Mouse (Mus musculus): Measurements from ENCODE around the gene Gbf1.
A peak's percentile ranks its signal among the peaks of the same experiment; 100 is the strongest.
"Not testable (repeated sequence)": the region's sequence is repeated elsewhere in the genome, so short reads cannot be mapped to it uniquely, and the experiment has no call there.

Gbf1 gene

GRCm38 (mm10) chr19:46147511-46148371, 4.6 kb upstream of the Gbf1 start, which contains the start of gene Pitx3:
Pitx3 (minus strand) TSS chr19:46148326.
- peak; percentile 31 to 35 for DNase-seq

GRCm38 (mm10) chr19:46148372-46148760, 3.9 kb upstream of the Gbf1 start:
- peak in 1 of 2 experiments; percentile 52 for DNase-seq

DNA sequence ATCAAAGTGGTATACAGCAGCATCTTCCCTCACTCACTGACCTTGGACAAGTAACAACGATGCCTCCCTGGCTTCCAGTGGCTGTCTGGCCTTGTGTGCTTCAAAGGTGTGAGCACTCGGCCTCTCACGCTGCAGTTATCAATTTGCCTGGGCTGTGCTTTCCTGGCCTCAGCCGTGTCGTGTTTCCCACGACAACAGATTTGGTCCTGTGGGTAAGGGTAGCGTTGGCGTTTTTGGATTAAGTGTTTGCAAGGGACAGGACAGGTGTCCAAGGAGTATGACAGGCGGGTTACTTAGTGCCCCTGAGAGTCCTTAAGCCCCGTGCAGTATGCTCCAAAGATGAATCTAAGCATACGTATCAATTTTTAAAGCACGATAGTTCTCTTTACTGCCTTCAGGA, 3.2 kb upstream of the Gbf1 start:
- no peak for DNase-seq

GRCm38 (mm10) chr19:46165950-46166349, 13.6 kb downstream of the Gbf1 start:
- no peak for DNase-seq

DNA sequence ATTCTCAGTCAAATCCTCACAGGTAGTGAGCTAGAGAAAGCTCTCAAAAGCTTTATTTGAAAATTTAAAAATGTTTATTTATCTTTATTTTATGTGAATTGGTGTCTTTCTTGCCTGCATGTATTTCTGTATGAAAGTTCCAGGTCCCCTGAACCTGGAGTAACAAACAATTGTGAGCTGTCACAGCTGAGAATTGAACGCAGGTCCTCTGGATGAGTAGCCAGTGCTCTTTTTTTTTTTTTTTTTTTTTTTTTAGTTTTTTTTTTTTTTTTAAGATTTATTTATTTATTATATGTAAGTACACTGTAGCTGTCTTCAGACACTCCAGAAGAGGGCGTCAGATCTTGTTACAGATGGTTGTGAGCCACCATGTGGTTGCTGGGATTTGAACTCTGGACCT, 14.9 kb downstream of the Gbf1 start:
- DNase-seq: not testable (repeated sequence)

- DNase-seq: no peak
These were observed 17.1 kb downstream of the Gbf1 start for GRCm38 (mm10) chr19:46169396-46169795.

GRCm38 (mm10) chr19:46169913-46170312, 17.6 kb downstream of the Gbf1 start:
- DNase-seq: no peak

DNA sequence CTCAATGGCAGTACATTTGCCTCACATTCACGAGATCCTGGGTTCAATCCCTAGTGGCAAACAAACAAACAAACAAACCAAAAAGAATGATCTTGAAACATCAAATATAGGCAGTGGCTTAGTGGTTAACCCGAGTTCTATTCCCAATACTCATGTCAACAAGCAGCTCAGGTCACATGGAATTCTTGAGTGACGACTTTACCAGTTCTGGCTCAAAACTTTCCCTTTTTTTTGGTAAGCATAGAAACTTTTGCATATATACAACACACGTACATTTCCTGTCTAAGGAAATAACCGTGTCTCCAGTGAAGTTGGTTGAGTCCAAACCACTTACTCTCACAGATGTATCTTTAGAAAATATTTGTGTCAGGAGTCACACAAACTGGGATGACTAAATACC, 20.2 kb downstream of the Gbf1 start:
- no peak for DNase-seq

DNA sequence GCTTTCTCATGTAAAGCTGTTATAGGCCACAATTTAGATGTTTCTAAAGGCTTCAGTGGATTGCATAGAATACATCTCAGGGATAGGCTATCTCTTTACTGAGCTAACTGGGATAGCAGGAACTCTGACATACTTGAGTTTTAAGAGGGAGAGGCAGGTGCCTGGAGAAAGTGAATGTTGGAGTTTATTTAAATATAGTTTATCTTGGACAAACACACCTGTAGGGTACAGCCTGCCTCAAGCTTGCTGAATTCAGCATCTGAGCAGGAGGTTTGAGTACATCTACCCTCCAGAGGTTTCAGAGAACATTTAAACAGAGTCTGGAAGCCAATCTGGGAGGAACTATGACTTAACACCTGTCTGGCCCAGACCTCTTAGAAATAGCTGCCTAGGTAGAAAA, 22.9 kb downstream of the Gbf1 start:
- DNase-seq: no peak

- no peak for DNase-seq
These were observed 24.7 kb downstream of the Gbf1 start for GRCm38 (mm10) chr19:46177046-46177445.

GRCm38 (mm10) chr19:46180274-46180673, 28.0 kb downstream of the Gbf1 start:
- DNase-seq: no peak

DNA sequence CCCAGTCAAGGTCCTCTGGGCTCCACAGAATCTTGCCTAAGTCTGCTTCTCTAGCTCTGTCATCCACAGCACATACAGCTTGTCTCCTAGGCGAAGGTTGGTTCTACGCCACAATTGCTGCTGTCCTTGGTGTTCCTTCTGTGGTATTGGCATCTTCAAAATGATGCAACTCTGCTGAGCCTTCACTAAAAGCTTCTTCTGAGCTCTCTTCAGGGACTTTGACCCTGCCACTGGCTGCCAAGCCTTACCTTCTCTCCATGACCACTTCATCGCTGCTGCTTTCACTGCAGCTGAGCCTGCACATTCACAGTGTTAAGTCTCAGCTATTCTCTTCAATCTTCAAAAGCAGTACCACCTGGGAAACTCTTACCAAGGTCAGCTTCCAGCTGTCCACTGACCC, 29.9 kb downstream of the Gbf1 start:
- DNase-seq: no peak

GRCm38 (mm10) chr19:46186611-46187010, 34.3 kb downstream of the Gbf1 start:
- no peak for DNase-seq

DNA sequence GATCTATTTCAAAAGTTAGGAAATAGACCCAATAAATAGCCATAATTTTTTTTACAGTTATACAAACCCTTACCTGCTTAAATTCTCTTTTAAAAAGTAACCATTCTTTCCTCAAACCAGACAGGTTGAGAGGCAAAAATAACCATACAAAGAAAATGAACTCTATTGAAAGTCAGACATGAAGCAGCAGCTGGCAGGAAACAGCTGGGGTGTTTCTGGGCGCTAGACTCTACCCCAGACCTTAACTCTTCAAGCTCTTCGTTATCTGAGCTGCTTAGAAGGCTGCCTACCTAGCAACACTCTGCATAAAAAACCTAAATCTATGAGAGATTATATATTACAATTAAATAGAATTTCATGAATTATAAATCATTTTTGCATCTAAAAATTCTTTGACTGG, 34.9 kb downstream of the Gbf1 start:
- DNase-seq: no peak

GRCm38 (mm10) chr19:46198293-46198692, 46.0 kb downstream of the Gbf1 start:
- no peak for DNase-seq

DNA sequence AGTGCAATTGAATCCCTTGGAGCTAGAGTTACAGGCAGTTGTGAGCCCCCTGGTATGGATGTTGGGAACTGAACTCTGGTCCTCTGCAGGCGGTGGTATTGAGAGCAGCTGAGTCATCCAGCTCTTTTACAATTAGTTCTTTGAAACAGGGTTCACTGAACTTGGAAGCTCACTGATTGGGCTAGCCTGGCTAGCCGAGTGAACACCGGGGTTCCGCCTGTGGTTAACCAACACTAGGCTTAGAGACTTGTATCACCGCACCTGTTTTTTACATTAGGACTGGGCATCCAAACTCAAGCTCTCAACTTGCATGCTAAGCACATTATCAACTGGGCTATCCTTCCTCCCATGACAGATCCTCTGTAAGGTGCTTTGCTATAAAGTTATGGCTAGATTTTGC, 46.6 kb downstream of the Gbf1 start:
- no peak for DNase-seq

GRCm38 (mm10) chr19:46204166-46204565, 51.9 kb downstream of the Gbf1 start:
- no peak for DNase-seq

- DNase-seq: no peak
These were observed 53.4 kb downstream of the Gbf1 start for GRCm38 (mm10) chr19:46205680-46206079.

DNA sequence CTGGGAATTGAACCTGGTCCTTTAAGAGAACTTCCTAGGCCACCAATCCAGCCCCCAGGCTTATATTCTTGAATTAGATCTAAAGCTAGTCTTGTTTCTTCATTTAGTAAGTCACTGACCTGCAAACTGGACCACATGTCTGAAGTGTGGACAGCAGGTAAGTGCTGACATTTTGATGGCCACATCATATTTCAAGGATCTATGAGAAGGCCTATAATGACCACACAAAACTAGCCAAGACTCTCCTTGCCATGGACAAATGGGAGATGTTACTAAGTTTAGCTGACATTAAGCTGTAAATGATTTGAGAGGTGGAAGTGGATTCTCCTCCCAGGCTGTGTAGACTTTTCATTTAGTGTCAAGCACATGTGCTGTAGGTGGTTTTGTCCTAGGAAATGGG, 58.6 kb downstream of the Gbf1 start:
- DNase-seq: no peak

DNA sequence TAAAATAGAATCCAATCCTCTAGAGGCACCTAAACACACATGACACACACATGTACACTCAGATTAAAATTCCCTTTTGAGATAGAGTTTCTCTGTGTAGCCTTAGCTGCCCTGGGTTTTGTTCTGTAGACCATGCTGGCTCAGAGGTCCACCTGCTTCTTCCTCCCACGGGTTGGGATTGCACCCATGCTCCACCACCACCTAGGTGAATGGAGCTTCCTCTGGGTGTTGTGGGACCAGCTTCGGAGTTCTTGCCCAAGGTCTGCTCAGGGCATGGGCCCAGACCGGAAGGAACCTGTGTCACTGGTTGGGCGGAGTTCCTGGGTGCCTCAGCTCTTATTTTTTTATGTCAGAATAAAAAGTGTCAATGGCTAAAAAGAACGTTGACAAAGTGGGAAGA, 62.2 kb downstream of the Gbf1 start:
- no peak for DNase-seq

GRCm38 (mm10) chr19:46215401-46215800, 63.1 kb downstream of the Gbf1 start:
- no peak for DNase-seq

DNA sequence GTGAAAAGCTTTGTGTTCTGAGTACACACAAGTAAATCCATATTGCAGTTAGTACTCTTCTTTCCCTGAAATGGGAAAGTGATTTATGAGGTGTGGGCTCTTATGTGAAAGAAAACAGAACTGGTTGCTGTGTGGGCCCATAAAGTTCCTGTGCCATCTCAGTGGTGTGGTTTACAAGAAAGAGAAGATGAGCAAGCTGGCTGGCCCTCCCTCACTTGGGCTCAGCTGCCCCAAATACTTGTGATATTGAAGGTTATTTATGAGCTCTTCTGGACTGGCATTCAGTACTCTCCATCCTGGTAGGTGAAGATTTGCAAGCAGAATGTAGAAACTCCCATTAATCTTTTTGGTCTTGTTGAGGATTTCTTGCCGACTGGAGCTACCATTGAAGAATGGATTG, 64.4 kb downstream of the Gbf1 start:
- no peak for DNase-seq

DNA sequence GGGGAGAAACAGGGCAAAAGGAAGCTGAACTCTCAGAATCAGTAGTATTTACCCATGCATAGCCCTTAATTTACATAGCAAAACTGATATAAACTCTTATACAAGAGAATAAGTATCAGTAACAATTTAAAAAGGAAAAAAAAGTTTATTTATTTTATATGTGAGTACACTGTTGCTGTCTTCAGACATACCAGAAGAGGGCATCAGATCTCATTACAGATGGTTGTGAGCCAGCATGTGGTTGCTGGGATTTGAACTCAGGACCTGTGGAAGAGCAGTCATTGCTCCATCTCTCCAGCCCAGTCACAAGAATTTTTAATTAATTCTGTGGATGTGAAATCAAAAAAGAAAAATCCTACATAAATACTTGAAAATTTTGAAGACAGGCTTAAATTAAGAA, 65.0 kb downstream of the Gbf1 start:
- not testable (repeated sequence) for DNase-seq

DNA sequence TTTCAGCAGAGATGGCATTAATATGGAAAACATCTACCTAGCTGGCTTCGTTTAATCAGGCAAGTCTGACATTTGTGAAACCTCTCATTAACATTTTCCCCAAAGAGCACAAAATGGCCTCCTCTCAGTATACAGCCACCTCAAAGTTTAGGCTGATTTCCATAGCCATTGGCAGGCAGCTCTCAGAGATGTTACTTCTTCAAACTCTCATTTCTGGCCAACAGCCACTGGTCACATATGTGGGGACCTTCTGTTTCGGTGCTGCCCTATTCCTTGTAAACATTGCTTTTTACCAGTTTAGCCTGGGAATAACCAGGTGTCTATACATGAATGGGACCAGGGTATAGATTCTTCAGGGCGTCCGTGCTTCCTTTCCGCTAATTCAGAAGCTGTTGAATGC, 67.8 kb downstream of the Gbf1 start:
- DNase-seq: peak; percentile 43 to 65

GRCm38 (mm10) chr19:46223118-46223517, 70.8 kb downstream of the Gbf1 start:
- no peak for DNase-seq
